16 mouse cellular contexts compared by ENCODE assay signal in the genomic region with DNA sequence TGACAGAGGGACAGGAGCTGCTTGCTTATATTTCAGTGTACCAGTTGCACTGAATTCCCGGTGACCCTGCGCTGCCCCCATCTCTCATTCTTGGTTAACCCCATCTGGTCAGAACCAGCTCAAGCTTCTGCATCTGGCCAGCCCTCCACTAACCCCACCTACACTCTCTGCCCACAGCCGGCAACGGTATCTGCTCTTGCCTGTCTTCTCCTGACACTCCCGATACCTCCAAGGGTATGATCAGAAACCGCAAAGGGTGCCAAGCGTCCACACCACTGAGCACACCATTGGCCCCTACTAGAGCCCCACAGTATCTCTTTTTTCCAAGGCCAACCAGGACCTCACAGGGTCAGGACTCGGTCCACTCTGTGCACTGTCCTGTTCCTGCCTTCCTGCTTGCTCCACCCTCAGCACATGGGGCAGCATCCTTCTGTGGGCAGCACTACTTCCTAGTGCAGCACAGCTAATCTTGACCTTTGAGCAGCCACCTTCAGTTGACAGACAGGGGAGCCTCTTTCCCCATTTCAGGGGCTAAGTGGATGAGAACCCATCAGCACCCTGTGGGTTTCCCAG. TPM values are rescaled to one million over a fixed set of nuclear protein-coding genes. Genes with fewer than 3 reads are reported as not detected.
DNase-seq lines count a peak whose midpoint lies in the region; ATAC-seq and TF ChIP-seq lines count a peak whose summit lies in the region.
"Had no signal": no experiment of that assay in that cellular context is flagged by ENCODE, and none has a peak within 500 bp of the region (broad histone marks: within the 10 kb centered on the region; RNA-seq: fewer than 3 reads in every experiment).

No protein-coding gene starts in this region.

- H3K27me3 ChIP-seq in heart, embryonic 13.5 days (replicated peaks): no peaks in the 10 kb centered on the region
- no peaks in the 10 kb centered on the region for H3K27me3 ChIP-seq in intestine, embryonic 16.5 days (replicated peaks; ENCODE audit: control insufficient read depth, insufficient read depth, low read length)
- H3K27me3 ChIP-seq in megakaryocyte, embryonic 14.5 days (replicated peaks): peaks cover 4% of the 10 kb centered on the region
- H3K27me3 ChIP-seq in hindbrain, embryonic 16.5 days (replicated peaks; ENCODE audit: control insufficient read depth, insufficient read depth, low read length): no peaks in the 10 kb centered on the region
- H3K27me3 ChIP-seq in midbrain, embryonic 15.5 days (replicated peaks): no peaks in the 10 kb centered on the region
- H3K27me3 ChIP-seq in midbrain, embryonic 16.5 days (ENCODE audit: control insufficient read depth, insufficient read depth, low read depth, low read length): no peaks in the 10 kb centered on the region

- no peaks in the 10 kb centered on the region for H3K36me3 ChIP-seq in heart, embryonic 13.5 days
- no peaks in the 10 kb centered on the region for H3K36me3 ChIP-seq in intestine, embryonic 16.5 days (ENCODE audit: control insufficient read depth, insufficient read depth, low read length)
- no peaks in the 10 kb centered on the region for H3K36me3 ChIP-seq in megakaryocyte, embryonic 14.5 days (replicated peaks; ENCODE audit: low read length)
- no peaks in the 10 kb centered on the region for H3K36me3 ChIP-seq in hindbrain, embryonic 16.5 days (ENCODE audit: control insufficient read depth, insufficient read depth, low read length)
- H3K36me3 ChIP-seq in midbrain, embryonic 15.5 days (replicated peaks): no peaks in the 10 kb centered on the region
- no peaks in the 10 kb centered on the region for H3K36me3 ChIP-seq in midbrain, embryonic 16.5 days (ENCODE audit: control insufficient read depth, insufficient read depth, low read length)
- H3K36me3 ChIP-seq: forebrain, embryonic 12.5 days; hindbrain, embryonic 12.5 days had no signal

- H3K4me3 ChIP-seq in heart, embryonic 13.5 days: no peak overlapping the region
- H3K4me3 ChIP-seq in bone marrow, adult 2 months (replicated peaks; ENCODE audit: control insufficient read depth, low read depth, low read length): no peak overlapping the region
- H3K4me3 ChIP-seq in intestine, embryonic 16.5 days (ENCODE audit: low read length): no peak overlapping the region
- peak overlapping the region; percentile 50 for H3K4me3 ChIP-seq in megakaryocyte, embryonic 14.5 days (replicated peaks)
- no peak overlapping the region for H3K4me3 ChIP-seq in hindbrain, embryonic 16.5 days (ENCODE audit: low read length)
- H3K4me3 ChIP-seq in midbrain, embryonic 15.5 days: no peak overlapping the region
- H3K4me3 ChIP-seq in midbrain, embryonic 16.5 days (ENCODE audit: low read depth, low read length): no peak overlapping the region
- H3K4me3 ChIP-seq: forebrain, embryonic 12.5 days; hindbrain, embryonic 12.5 days had no signal

- no peak for ATAC-seq in heart, embryonic 13.5 days (ENCODE audit: extremely low read depth, insufficient number of reproducible peaks, low FRiP score, low TSS enrichment)
- peak; percentile 59 for ATAC-seq in intestine, embryonic 16.5 days
- no peak for ATAC-seq in hindbrain, embryonic 16.5 days
- no peak for ATAC-seq in midbrain, embryonic 15.5 days (replicated peaks)
- ATAC-seq in midbrain, embryonic 16.5 days: no peak

- peak overlapping the region; percentile 37; the same call in 1 of the 2 replicates for H3K9ac ChIP-seq in heart, embryonic 13.5 days
- no peak overlapping the region for H3K9ac ChIP-seq in intestine, embryonic 16.5 days (ENCODE audit: low read depth, low read length)
- no peak overlapping the region for H3K9ac ChIP-seq in hindbrain, embryonic 16.5 days (ENCODE audit: low read depth, low read length)
- no peak overlapping the region for H3K9ac ChIP-seq in midbrain, embryonic 15.5 days
- no peak overlapping the region for H3K9ac ChIP-seq in midbrain, embryonic 16.5 days (ENCODE audit: low read depth, low read length)
- H3K9ac ChIP-seq: forebrain, embryonic 12.5 days; hindbrain, embryonic 12.5 days had no signal

- intact Hi-C loops in heart, postnatal 10 days (cut with DNase I): no loop called here

- TF ChIP-seq POLR2A in bone marrow, adult 2 months (IDR thresholded peaks at IDR 0.05; ENCODE audit: borderline replicate concordance, control insufficient read depth, low read depth, low read length): no peak

- peaks cover 17% of the 10 kb centered on the region for H3K4me1 ChIP-seq in heart, embryonic 13.5 days
- peaks cover 17% of the 10 kb centered on the region for H3K4me1 ChIP-seq in bone marrow, adult 2 months (ENCODE audit: control insufficient read depth, insufficient read depth, low read length)
- peaks cover 8% of the 10 kb centered on the region for H3K4me1 ChIP-seq in intestine, embryonic 16.5 days (ENCODE audit: control insufficient read depth, insufficient read depth, low read length)
- peaks cover 74% of the 10 kb centered on the region for H3K4me1 ChIP-seq in megakaryocyte, embryonic 14.5 days
- H3K4me1 ChIP-seq in hindbrain, embryonic 16.5 days (ENCODE audit: control insufficient read depth, insufficient read depth, low read depth, low read length): no peaks in the 10 kb centered on the region
- H3K4me1 ChIP-seq in midbrain, embryonic 15.5 days: no peaks in the 10 kb centered on the region; the same call in 1 of the 2 replicates
- H3K4me1 ChIP-seq in midbrain, embryonic 16.5 days (ENCODE audit: control insufficient read depth, insufficient read depth, low read length): 0 out of 2 replicates have a peak, but pooled peaks cover under 1% of the 10 kb centered on the region

- no peaks in the 10 kb centered on the region for H3K9me3 ChIP-seq in heart, embryonic 13.5 days
- H3K9me3 ChIP-seq in intestine, embryonic 16.5 days (ENCODE audit: control insufficient read depth, low read length): no peaks in the 10 kb centered on the region
- H3K9me3 ChIP-seq in megakaryocyte, embryonic 14.5 days: no peaks in the 10 kb centered on the region
- H3K9me3 ChIP-seq in hindbrain, embryonic 16.5 days (ENCODE audit: control insufficient read depth, low read length): no peaks in the 10 kb centered on the region
- H3K9me3 ChIP-seq in midbrain, embryonic 15.5 days: no peaks in the 10 kb centered on the region
- H3K9me3 ChIP-seq in midbrain, embryonic 16.5 days (replicated peaks; ENCODE audit: control insufficient read depth, low read length, poor library complexity, severe bottlenecking): no peaks in the 10 kb centered on the region
- H3K9me3 ChIP-seq: forebrain, embryonic 12.5 days; hindbrain, embryonic 12.5 days had no signal

- no peak for TF ChIP-seq CTCF in bone marrow, adult 2 months (IDR thresholded peaks at IDR 0.05; ENCODE audit: control insufficient read depth, insufficient read depth, low read length)

- no peak overlapping the region; the same call in 1 of the 2 replicates for H3K4me2 ChIP-seq in heart, embryonic 13.5 days
- no peak overlapping the region for H3K4me2 ChIP-seq in intestine, embryonic 16.5 days (ENCODE audit: low read depth, low read length)
- no peak overlapping the region for H3K4me2 ChIP-seq in hindbrain, embryonic 16.5 days (ENCODE audit: low read length)
- no peak overlapping the region for H3K4me2 ChIP-seq in midbrain, embryonic 15.5 days
- H3K4me2 ChIP-seq in midbrain, embryonic 16.5 days (ENCODE audit: low read length): no peak overlapping the region
- H3K4me2 ChIP-seq: forebrain, embryonic 12.5 days; hindbrain, embryonic 12.5 days had no signal

- 40% methylated on average over 8 of the region's 8 CpGs for WGBS in heart, embryonic 13.5 days
- WGBS in bone marrow, adult 2 months: 54% methylated on average over 8 of the region's 8 CpGs
- 52% methylated on average over 8 of the region's 8 CpGs for WGBS in intestine, embryonic 16.5 days
- 86% methylated on average over 8 of the region's 8 CpGs for WGBS in hindbrain, embryonic 16.5 days
- 79% methylated on average over 8 of the region's 8 CpGs for WGBS in midbrain, embryonic 15.5 days
- WGBS in midbrain, embryonic 16.5 days: 85% methylated on average over 8 of the region's 8 CpGs

- 0 out of 2 replicates have a peak overlapping the region, but pooled peaks have one; percentile 12 for H3K27ac ChIP-seq in heart, embryonic 13.5 days (replicated peaks)
- H3K27ac ChIP-seq in bone marrow, adult 2 months (ENCODE audit: control insufficient read depth, insufficient read depth, low read depth, low read length, poor library complexity): peak overlapping the region; percentile 64
- no peak overlapping the region for H3K27ac ChIP-seq in intestine, embryonic 16.5 days (ENCODE audit: low read length)
- no peak overlapping the region for H3K27ac ChIP-seq in hindbrain, embryonic 16.5 days (ENCODE audit: low read depth, low read length)
- H3K27ac ChIP-seq in midbrain, embryonic 15.5 days: no peak overlapping the region
- no peak overlapping the region for H3K27ac ChIP-seq in midbrain, embryonic 16.5 days (ENCODE audit: low read length)
- H3K27ac ChIP-seq: forebrain, embryonic 12.5 days; hindbrain, embryonic 12.5 days; kidney, postnatal 0 days had no signal

- no peak for DNase-seq in heart, postnatal 10 days
- DNase-seq: adrenal gland, adult 8-10 months; retina, postnatal 1 day had no signal

RNA-seq across cellular contexts. Expression of gene Ifitm10, which starts 18.8 kb away (rescaled TPM):
- polyA plus RNA-seq in heart, embryonic 13.5 days (2015; fragmentation: Nextera tagmentation; extraction: Ambion mirVana): 6.5 and 7.5 TPM in 2 replicates
- total RNA-seq in heart, postnatal 10 days (2021): 1 to 10 TPM; 1.0 to 1.1 TPM
- polyA plus RNA-seq in bone marrow, adult 2 months (2011; ENCODE audit: insufficient read depth, insufficient read length, low replicate concordance, missing spikeins): 1.6 and 6.2 TPM in 2 replicates
- 1.8 and 2.4 TPM in 2 replicates for polyA plus RNA-seq in intestine, embryonic 16.5 days (2015; fragmentation: Nextera tagmentation; extraction: Ambion mirVana)
- polyA plus RNA-seq in megakaryocyte, embryonic 14.5 days (2012; ENCODE audit: insufficient read depth, low replicate concordance): 3.4 and 19.5 TPM in 2 replicates
- polyA plus RNA-seq in hindbrain, embryonic 16.5 days (2015; fragmentation: Nextera tagmentation; extraction: Ambion mirVana): 13.3 and 14.9 TPM in 2 replicates
- polyA plus RNA-seq in midbrain, embryonic 15.5 days (2015; fragmentation: Nextera tagmentation; extraction: Ambion mirVana): 9.5 and 10.1 TPM in 2 replicates
- 11.3 and 14.1 TPM in 2 replicates for polyA plus RNA-seq in midbrain, embryonic 16.5 days (2015; fragmentation: Nextera tagmentation; extraction: Ambion mirVana)

RNA-seq across cellular contexts. Expression of gene Gm49369, which starts 27.7 kb away (rescaled TPM):
- polyA plus RNA-seq in heart, embryonic 13.5 days (2015; fragmentation: Nextera tagmentation; extraction: Ambion mirVana): 2.3 TPM in 1 of 2 replicates, not detected in the other
- total RNA-seq in heart, postnatal 10 days (2021): 1 to 10 TPM; 1.7 to 5.1 TPM
- not detected in 2 replicates for polyA plus RNA-seq in bone marrow, adult 2 months (2011; ENCODE audit: insufficient read depth, insufficient read length, low replicate concordance, missing spikeins)
- polyA plus RNA-seq in intestine, embryonic 16.5 days (2015; fragmentation: Nextera tagmentation; extraction: Ambion mirVana): 0.43 and 2.3 TPM in 2 replicates
- 14.0 and 303 TPM in 2 replicates for polyA plus RNA-seq in megakaryocyte, embryonic 14.5 days (2012; ENCODE audit: insufficient read depth, low replicate concordance)
- 6.4 TPM in 1 of 2 replicates, not detected in the other for polyA plus RNA-seq in hindbrain, embryonic 16.5 days (2015; fragmentation: Nextera tagmentation; extraction: Ambion mirVana)
- polyA plus RNA-seq in midbrain, embryonic 15.5 days (2015; fragmentation: Nextera tagmentation; extraction: Ambion mirVana): 1.4 and 4.4 TPM in 2 replicates
- polyA plus RNA-seq in midbrain, embryonic 16.5 days (2015; fragmentation: Nextera tagmentation; extraction: Ambion mirVana): 2.5 and 3.4 TPM in 2 replicates
- polyA plus RNA-seq: hindbrain, embryonic 12.5 days; kidney, postnatal 0 days had no signal

RNA-seq across cellular contexts. Expression of gene Ctsd, which starts 33.1 kb away (rescaled TPM):
- 443 and 485 TPM in 2 replicates for polyA plus RNA-seq in heart, embryonic 13.5 days (2015; fragmentation: Nextera tagmentation; extraction: Ambion mirVana)
- 100 to 1,000 TPM; 501 to 525 TPM for total RNA-seq in heart, postnatal 10 days (2021)
- polyA plus RNA-seq in bone marrow, adult 2 months (2011; ENCODE audit: insufficient read depth, insufficient read length, low replicate concordance, missing spikeins): 137 and 308 TPM in 2 replicates
- 395 and 444 TPM in 2 replicates for polyA plus RNA-seq in intestine, embryonic 16.5 days (2015; fragmentation: Nextera tagmentation; extraction: Ambion mirVana)
- 432 and 816 TPM in 2 replicates for polyA plus RNA-seq in megakaryocyte, embryonic 14.5 days (2012; ENCODE audit: insufficient read depth, low replicate concordance)
- polyA plus RNA-seq in hindbrain, embryonic 16.5 days (2015; fragmentation: Nextera tagmentation; extraction: Ambion mirVana): 356 and 378 TPM in 2 replicates
- 254 and 288 TPM in 2 replicates for polyA plus RNA-seq in midbrain, embryonic 15.5 days (2015; fragmentation: Nextera tagmentation; extraction: Ambion mirVana)
- polyA plus RNA-seq in midbrain, embryonic 16.5 days (2015; fragmentation: Nextera tagmentation; extraction: Ambion mirVana): 243 and 289 TPM in 2 replicates

RNA-seq across cellular contexts. Expression of gene Krtap5-4, which starts 51.4 kb away (rescaled TPM):
- polyA plus RNA-seq in heart, embryonic 13.5 days (2015; fragmentation: Nextera tagmentation; extraction: Ambion mirVana): not detected in 2 replicates
- not detected for total RNA-seq in heart, postnatal 10 days (2021)
- polyA plus RNA-seq in bone marrow, adult 2 months (2011; ENCODE audit: insufficient read depth, insufficient read length, low replicate concordance, missing spikeins): not detected in 2 replicates
- not detected in 2 replicates for polyA plus RNA-seq in intestine, embryonic 16.5 days (2015; fragmentation: Nextera tagmentation; extraction: Ambion mirVana)
- not detected in 2 replicates for polyA plus RNA-seq in megakaryocyte, embryonic 14.5 days (2012; ENCODE audit: insufficient read depth, low replicate concordance)
- polyA plus RNA-seq in hindbrain, embryonic 16.5 days (2015; fragmentation: Nextera tagmentation; extraction: Ambion mirVana): not detected in 2 replicates
- polyA plus RNA-seq in midbrain, embryonic 15.5 days (2015; fragmentation: Nextera tagmentation; extraction: Ambion mirVana): not detected in 2 replicates
- polyA plus RNA-seq in midbrain, embryonic 16.5 days (2015; fragmentation: Nextera tagmentation; extraction: Ambion mirVana): not detected in 2 replicates
- total RNA-seq: adrenal gland, adult 8-10 months; left cerebral cortex, adult 18-20 months; liver, adult 2 months had no signal
- polyA plus RNA-seq: forebrain, embryonic 12.5 days; gonadal fat pad, adult 2 months; hindbrain, embryonic 12.5 days; kidney, postnatal 0 days; liver, adult 2 months had no signal

RNA-seq across cellular contexts. Expression of gene Krtap5-1, which starts 57.8 kb away (rescaled TPM):
- polyA plus RNA-seq in heart, embryonic 13.5 days (2015; fragmentation: Nextera tagmentation; extraction: Ambion mirVana): not detected in 2 replicates
- not detected for total RNA-seq in heart, postnatal 10 days (2021)
- not detected in 2 replicates for polyA plus RNA-seq in bone marrow, adult 2 months (2011; ENCODE audit: insufficient read depth, insufficient read length, low replicate concordance, missing spikeins)
- polyA plus RNA-seq in intestine, embryonic 16.5 days (2015; fragmentation: Nextera tagmentation; extraction: Ambion mirVana): not detected in 2 replicates
- not detected in 2 replicates for polyA plus RNA-seq in megakaryocyte, embryonic 14.5 days (2012; ENCODE audit: insufficient read depth, low replicate concordance)
- polyA plus RNA-seq in hindbrain, embryonic 16.5 days (2015; fragmentation: Nextera tagmentation; extraction: Ambion mirVana): not detected in 2 replicates
- polyA plus RNA-seq in midbrain, embryonic 15.5 days (2015; fragmentation: Nextera tagmentation; extraction: Ambion mirVana): not detected in 2 replicates
- not detected in 2 replicates for polyA plus RNA-seq in midbrain, embryonic 16.5 days (2015; fragmentation: Nextera tagmentation; extraction: Ambion mirVana)
- total RNA-seq: adrenal gland, adult 8-10 months; left cerebral cortex, adult 18-20 months; liver, adult 2 months had no signal
- polyA plus RNA-seq: forebrain, embryonic 12.5 days; gonadal fat pad, adult 2 months; hindbrain, embryonic 12.5 days; kidney, postnatal 0 days; liver, adult 2 months had no signal

Comparison
In these comparisons a context has a peak if more than half of its experiments do, and no peak if none do; other contexts are left out.
1. H3K27ac ChIP-seq: peak in heart, embryonic 13.5 days (single experiment) and bone marrow, adult 2 months (single experiment); none in intestine, embryonic 16.5 days (single experiment), hindbrain, embryonic 16.5 days (single experiment), midbrain, embryonic 15.5 days (single experiment) and midbrain, embryonic 16.5 days (single experiment).